Comparison of ENCODE assay signal across 27 mouse cellular contexts in genomic region chr19:23203505-23204053, GRCm38 (mm10).
A peak's percentile ranks its signal among the peaks of the same experiment; 100 is the strongest.
DNase-seq lines count a peak whose midpoint lies in the region; ATAC-seq and TF ChIP-seq lines count a peak whose summit lies in the region.
"Had no signal": no experiment of that assay in that cellular context is flagged by ENCODE, and none has a peak within 500 bp of the region (broad histone marks: within the 10 kb centered on the region; RNA-seq: fewer than 3 reads in every experiment).

No protein-coding gene starts in this region.

- H3K4me2 ChIP-seq in liver, embryonic 14.5 days (ENCODE audit: low read depth) = no peak overlapping the region
- H3K4me2 ChIP-seq in hindbrain, postnatal 0 days (ENCODE audit: low read depth, low read length) = no peak overlapping the region
- H3K4me2 ChIP-seq: embryonic facial prominence, embryonic 12.5 days; embryonic facial prominence, embryonic 15.5 days; heart, embryonic 12.5 days; heart, embryonic 15.5 days; hindbrain, embryonic 12.5 days; hindbrain, embryonic 15.5 days had no signal

- no peaks in the 10 kb centered on the region for H3K27me3 ChIP-seq in liver, embryonic 14.5 days (ENCODE audit: control insufficient read depth, insufficient read depth, low read length)
- no peaks in the 10 kb centered on the region for H3K27me3 ChIP-seq in hindbrain, postnatal 0 days (ENCODE audit: insufficient read depth, low read length)
- H3K27me3 ChIP-seq: embryonic facial prominence, embryonic 12.5 days; embryonic facial prominence, embryonic 15.5 days; heart, embryonic 12.5 days; heart, embryonic 15.5 days; hindbrain, embryonic 12.5 days; hindbrain, embryonic 15.5 days had no signal

- H3K4me1 ChIP-seq in liver, embryonic 14.5 days (replicated peaks; ENCODE audit: control insufficient read depth in 2 of 2, insufficient read depth in 2 of 2, low read length in 1 of 2) = peaks cover 0 to 9% of the 10 kb centered on the region in 2 experiments; a peak in 3 of 4 replicates
- H3K4me1 ChIP-seq in hindbrain, postnatal 0 days (ENCODE audit: insufficient read depth, low read length) = no peaks in the 10 kb centered on the region
- H3K4me1 ChIP-seq: embryonic facial prominence, embryonic 12.5 days; embryonic facial prominence, embryonic 15.5 days; heart, embryonic 12.5 days; heart, embryonic 15.5 days; hindbrain, embryonic 12.5 days; hindbrain, embryonic 15.5 days had no signal

- peak; percentile 76; the same call in 1 of the 2 replicates for ATAC-seq in liver, embryonic 14.5 days (ENCODE audit: insufficient read depth)
- ATAC-seq in megakaryocyte progenitor cell, adult 5-6 weeks (replicated peaks; ENCODE audit: poor library complexity) = peak; percentile 72
- no peak for ATAC-seq in hindbrain, postnatal 0 days
- ATAC-seq: activated CD4-positive, CD25-positive, alpha-beta regulatory T cell, adult 4 months; forebrain, embryonic 14.5 days; forebrain, postnatal 0 days had no signal

- H3K27ac ChIP-seq in liver, embryonic 14.5 days = no peak overlapping the region
- H3K27ac ChIP-seq in hindbrain, postnatal 0 days = no peak overlapping the region
- H3K27ac ChIP-seq: embryonic facial prominence, embryonic 12.5 days; embryonic facial prominence, embryonic 15.5 days; gastrocnemius, adult 2 months; heart, embryonic 15.5 days; hindbrain, embryonic 12.5 days; hindbrain, embryonic 15.5 days had no signal

- peaks cover 11% of the 10 kb centered on the region for H3K36me3 ChIP-seq in liver, embryonic 14.5 days (replicated peaks; ENCODE audit: control insufficient read depth, insufficient read depth, low read depth)
- peaks cover 17% of the 10 kb centered on the region; the same call in 1 of the 2 replicates for H3K36me3 ChIP-seq in hindbrain, postnatal 0 days (ENCODE audit: insufficient read depth, low read length)

- H3K4me3 ChIP-seq in liver, embryonic 14.5 days (ENCODE audit: insufficient read depth in 1 of 2, low read depth in 2 of 2, low read length in 2 of 2) = no peak overlapping the region
- no peak overlapping the region for H3K4me3 ChIP-seq in hindbrain, postnatal 0 days (ENCODE audit: low read length)
- H3K4me3 ChIP-seq: embryonic facial prominence, embryonic 12.5 days; embryonic facial prominence, embryonic 15.5 days; gastrocnemius, adult 2 months; heart, embryonic 12.5 days; heart, embryonic 15.5 days; hindbrain, embryonic 12.5 days; hindbrain, embryonic 15.5 days had no signal

- TF ChIP-seq CTCF in liver, embryonic 14.5 days (IDR thresholded peaks at IDR 0.05; ENCODE audit: low read depth) = no peak
- TF ChIP-seq CTCF in hindbrain, postnatal 0 days (IDR thresholded peaks at IDR 0.05; ENCODE audit: low read depth) = no peak

- intact Hi-C loops in heart, postnatal 14 days (cut with DNase I) = no loop called here

- H3K9me3 ChIP-seq in liver, embryonic 14.5 days (ENCODE audit: control insufficient read depth, low read length) = no peaks in the 10 kb centered on the region
- no peaks in the 10 kb centered on the region for H3K9me3 ChIP-seq in hindbrain, postnatal 0 days (ENCODE audit: low read length)
- H3K9me3 ChIP-seq: embryonic facial prominence, embryonic 12.5 days; embryonic facial prominence, embryonic 15.5 days; heart, embryonic 15.5 days; hindbrain, embryonic 15.5 days had no signal

- no peak overlapping the region for H3K9ac ChIP-seq in liver, embryonic 14.5 days (replicated peaks)
- no peak overlapping the region for H3K9ac ChIP-seq in hindbrain, postnatal 0 days (replicated peaks; ENCODE audit: low read length)
- H3K9ac ChIP-seq: embryonic facial prominence, embryonic 12.5 days; embryonic facial prominence, embryonic 15.5 days; forebrain, postnatal 0 days; heart, embryonic 12.5 days; heart, embryonic 15.5 days; hindbrain, embryonic 12.5 days; hindbrain, embryonic 15.5 days had no signal

- WGBS in liver, embryonic 14.5 days (ENCODE audit: insufficient replicate concordance) = 15% methylated on average over 3 of the region's 3 CpGs
- 94% methylated on average over 3 of the region's 3 CpGs for WGBS in hindbrain, postnatal 0 days

- TF ChIP-seq EP300 in liver, embryonic 14.5 days (IDR thresholded peaks at IDR 0.05; ENCODE audit: low read depth) = peak; percentile 62

- peak; percentile 24 for DNase-seq in heart, adult 11 months
- DNase-seq in heart, postnatal 14 days = no peak
- DNase-seq in c-Kit-positive CD71-positive TER-119-negative erythroid progenitor cells, embryonic 14.5 days (ENCODE audit: low read depth) = peak; percentile 46
- peak; percentile 6 to 20 (median 7) for DNase-seq in liver, embryonic 14.5 days (ENCODE audit: low read depth in 3 of 3, low spot score in 3 of 3)
- no peak for DNase-seq in thymus, postnatal 10 days (ENCODE audit: low spot score in 2 of 2)
- no peak for DNase-seq in hindbrain, postnatal 0 days (ENCODE audit: low spot score)
- no peak for DNase-seq in adrenal gland, postnatal 36 days
- DNase-seq: adrenal gland, postnatal 10 days; cerebellum, adult 11 months; cerebellum, adult 2 months; cerebellum, adult 9-11 months; cerebellum, postnatal 25 days; forebrain, postnatal 0 days; gastrocnemius, adult 2 months; gastrocnemius, postnatal 14 days; heart, adult 18-20 months; heart, postnatal 10 days; heart, postnatal 4 days had no signal

Comparison
In these comparisons a context has a peak if more than half of its experiments do, and no peak if none do; other contexts are left out.
1. DNase-seq: peak in heart, adult 11 months (single experiment), c-Kit-positive CD71-positive TER-119-negative erythroid progenitor cells, embryonic 14.5 days (single experiment) and liver, embryonic 14.5 days (3 of 3); none in heart, postnatal 14 days (0 of 2), thymus, postnatal 10 days (0 of 2), hindbrain, postnatal 0 days (single experiment) and adrenal gland, postnatal 36 days (0 of 2).